Mouse (Mus musculus): ENCODE measurements around the gene Epsti1. TPM values are rescaled to one million over a fixed set of nuclear protein-coding genes. Genes with fewer than 3 reads are reported as not detected.
A peak's percentile ranks its signal among the peaks of the same experiment; 100 is the strongest.

The Epsti1 gene
- polyA plus RNA-seq, 1 experiment from 2014 or later, result 6.7 TPM

GRCm38 (mm10) chr14:77926718-77927117, 22.7 kb downstream of the Epsti1 start:
- no peak for ATAC-seq
- Histone ChIP-seq H3K36me3 (no peaks in the 10 kb centered on the region), H3K27me3 (replicated peaks) (no peaks in the 10 kb centered on the region), H3K4me2 (replicated peaks) (no peak overlapping the region), H3K27ac (no peak overlapping the region), H3K9me3 (no peaks in the 10 kb centered on the region), H3K4me3 (replicated peaks) (no peak overlapping the region), H3K4me1 (replicated peaks) (0 out of 2 replicates have a peak, but pooled peaks cover 2% of the 10 kb centered on the region), H3K9ac (no peak overlapping the region)
- 34% methylated on average over 3 of the region's 3 CpGs for WGBS

- WGBS, result 40% methylated on average over 6 of the region's 6 CpGs
- Histone ChIP-seq H3K36me3 (no peaks in the 10 kb centered on the region), H3K27me3 (replicated peaks) (no peaks in the 10 kb centered on the region), H3K4me2 (replicated peaks) (no peak overlapping the region), H3K9ac (no peak overlapping the region), H3K4me3 (replicated peaks) (no peak overlapping the region), H3K9me3 (no peaks in the 10 kb centered on the region), H3K4me1 (replicated peaks) (0 out of 2 replicates have a peak, but pooled peaks cover 2% of the 10 kb centered on the region), H3K27ac (no peak overlapping the region)
- no peak for ATAC-seq
Observed at GRCm38 (mm10) chr14:77928021-77928420, 24.0 kb downstream of the Epsti1 start.

GRCm38 (mm10) chr14:77928653-77929052, 24.6 kb downstream of the Epsti1 start:
- Histone ChIP-seq H3K9ac (no peak overlapping the region), H3K4me3 (replicated peaks) (no peak overlapping the region), H3K27ac (no peak overlapping the region), H3K4me1 (replicated peaks) (0 out of 2 replicates have a peak, but pooled peaks cover 2% of the 10 kb centered on the region), H3K27me3 (replicated peaks) (no peaks in the 10 kb centered on the region), H3K36me3 (no peaks in the 10 kb centered on the region), H3K9me3 (no peaks in the 10 kb centered on the region), H3K4me2 (replicated peaks) (no peak overlapping the region)
- 64% methylated on average over 5 of the region's 5 CpGs for WGBS
- no peak for ATAC-seq

- WGBS, result 53% methylated on average over 2 of the region's 2 CpGs
Observed at GRCm38 (mm10) chr14:77929139-77929678, 25.2 kb downstream of the Epsti1 start.

GRCm38 (mm10) chr14:77932150-77933047, 28.4 kb downstream of the Epsti1 start:
- peak; percentile 41; the same call in 1 of the 2 replicates for ATAC-seq
- H3K4me3 ChIP-seq (replicated peaks), result no peak overlapping the region
- H3K36me3 ChIP-seq, result no peaks in the 10 kb centered on the region
- no peak overlapping the region for H3K27ac ChIP-seq
- 0 out of 2 replicates have a peak, but pooled peaks cover 2% of the 10 kb centered on the region for H3K4me1 ChIP-seq (replicated peaks)
- H3K27me3 ChIP-seq (replicated peaks), result no peaks in the 10 kb centered on the region
- WGBS, result 33% methylated on average over 12 of the region's 12 CpGs
- H3K4me2 ChIP-seq (replicated peaks), result no peak overlapping the region
- H3K9ac ChIP-seq, result no peak overlapping the region
- no peaks in the 10 kb centered on the region for H3K9me3 ChIP-seq

More at GRCm38 (mm10) chr14:77929139-77929678, 25.2 kb downstream of the Epsti1 start:
- ATAC-seq, result no peak
- Histone ChIP-seq H3K4me2 (replicated peaks) (no peak overlapping the region), H3K4me3 (replicated peaks) (no peak overlapping the region), H3K9ac (no peak overlapping the region), H3K36me3 (no peaks in the 10 kb centered on the region), H3K27me3 (replicated peaks) (no peaks in the 10 kb centered on the region), H3K4me1 (replicated peaks) (0 out of 2 replicates have a peak, but pooled peaks cover 2% of the 10 kb centered on the region), H3K9me3 (no peaks in the 10 kb centered on the region), H3K27ac (no peak overlapping the region)

- WGBS, result 80% methylated on average over 5 of the region's 5 CpGs
- no peak for ATAC-seq
- no peaks in the 10 kb centered on the region for H3K27me3 ChIP-seq (replicated peaks)
- no peak overlapping the region for H3K9ac ChIP-seq
- H3K4me3 ChIP-seq (replicated peaks), result no peak overlapping the region
- H3K27ac ChIP-seq, result no peak overlapping the region
- H3K4me1 ChIP-seq (replicated peaks), result 0 out of 2 replicates have a peak, but pooled peaks cover 2% of the 10 kb centered on the region
- H3K9me3 ChIP-seq, result no peaks in the 10 kb centered on the region
- no peak overlapping the region for H3K4me2 ChIP-seq (replicated peaks)
- no peaks in the 10 kb centered on the region for H3K36me3 ChIP-seq
Observed at GRCm38 (mm10) chr14:77933243-77933642, 29.2 kb downstream of the Epsti1 start.

- Histone ChIP-seq H3K36me3 (no peaks in the 10 kb centered on the region), H3K27me3 (replicated peaks) (no peaks in the 10 kb centered on the region), H3K4me3 (replicated peaks) (no peak overlapping the region), H3K27ac (no peak overlapping the region), H3K4me1 (replicated peaks) (no peaks in the 10 kb centered on the region), H3K9ac (no peak overlapping the region), H3K4me2 (replicated peaks) (no peak overlapping the region), H3K9me3 (no peaks in the 10 kb centered on the region)
- no peak for ATAC-seq
- WGBS, result 81% methylated on average over 3 of the region's 3 CpGs
Observed at GRCm38 (mm10) chr14:77934431-77934830, 30.4 kb downstream of the Epsti1 start.

GRCm38 (mm10) chr14:77941105-77941504, 37.1 kb downstream of the Epsti1 start:
- no peak overlapping the region for H3K4me3 ChIP-seq (replicated peaks)
- H3K27me3 ChIP-seq (replicated peaks), result no peaks in the 10 kb centered on the region

GRCm38 (mm10) chr14:77942235-77942634, 38.2 kb downstream of the Epsti1 start:
- Histone ChIP-seq H3K4me2 (replicated peaks) (no peak overlapping the region), H3K4me1 (replicated peaks) (no peaks in the 10 kb centered on the region), H3K9ac (no peak overlapping the region), H3K9me3 (no peaks in the 10 kb centered on the region), H3K27ac (no peak overlapping the region), H3K36me3 (no peaks in the 10 kb centered on the region), H3K4me3 (replicated peaks) (no peak overlapping the region), H3K27me3 (replicated peaks) (no peaks in the 10 kb centered on the region)
- ATAC-seq, result no peak
- WGBS, result 67% methylated on average over 9 of the region's 9 CpGs

More at GRCm38 (mm10) chr14:77941105-77941504, 37.1 kb downstream of the Epsti1 start:
- Histone ChIP-seq H3K36me3 (no peaks in the 10 kb centered on the region), H3K4me2 (replicated peaks) (no peak overlapping the region), H3K4me1 (replicated peaks) (no peaks in the 10 kb centered on the region), H3K27ac (no peak overlapping the region), H3K9ac (no peak overlapping the region), H3K9me3 (no peaks in the 10 kb centered on the region)
- WGBS, result 93% methylated on average over 1 of the region's 1 CpGs
- ATAC-seq, result no peak

GRCm38 (mm10) chr14:77942793-77943558, 38.9 kb downstream of the Epsti1 start:
- Histone ChIP-seq H3K4me2 (replicated peaks) (no peak overlapping the region), H3K27me3 (replicated peaks) (no peaks in the 10 kb centered on the region), H3K27ac (no peak overlapping the region), H3K4me1 (replicated peaks) (no peaks in the 10 kb centered on the region), H3K9me3 (no peaks in the 10 kb centered on the region), H3K36me3 (no peaks in the 10 kb centered on the region), H3K9ac (no peak overlapping the region), H3K4me3 (replicated peaks) (no peak overlapping the region)
- 83% methylated on average over 15 of the region's 15 CpGs for WGBS
- no peak for ATAC-seq

- H3K4me1 ChIP-seq (replicated peaks), result no peaks in the 10 kb centered on the region
- H3K4me2 ChIP-seq (replicated peaks), result no peak overlapping the region
- no peak overlapping the region for H3K27ac ChIP-seq
- no peaks in the 10 kb centered on the region for H3K36me3 ChIP-seq
- H3K4me3 ChIP-seq (replicated peaks), result no peak overlapping the region
- H3K9me3 ChIP-seq, result no peaks in the 10 kb centered on the region
- 78% methylated on average over 6 of the region's 6 CpGs for WGBS
- H3K27me3 ChIP-seq (replicated peaks), result no peaks in the 10 kb centered on the region
- no peak overlapping the region for H3K9ac ChIP-seq
- no peak for ATAC-seq
Observed at GRCm38 (mm10) chr14:77961741-77962140, 57.7 kb downstream of the Epsti1 start.

- Histone ChIP-seq H3K9ac (no peak overlapping the region), H3K27me3 (replicated peaks) (no peaks in the 10 kb centered on the region), H3K4me1 (replicated peaks) (no peaks in the 10 kb centered on the region), H3K9me3 (no peaks in the 10 kb centered on the region), H3K36me3 (no peaks in the 10 kb centered on the region), H3K27ac (no peak overlapping the region), H3K4me2 (replicated peaks) (no peak overlapping the region), H3K4me3 (replicated peaks) (no peak overlapping the region)
- WGBS, result 48% methylated on average over 7 of the region's 7 CpGs
- no peak for ATAC-seq
Observed at GRCm38 (mm10) chr14:77963525-77963924, 59.5 kb downstream of the Epsti1 start.

All from intestine, embryonic 15.5 days (tissue).